Mouse (Mus musculus) liver, adult 2 months (tissue): ENCODE measurements at regions not wholly inside any gene's neighbourhood (a gene's known extent, or its start where the extent isn't known, plus 50 kb on each side); places are given as distances from the start of the nearest gene placed in this dataset.

Experiments
- CTCF ChIP-seq: fragments of 200-500 bp; IDR thresholded peaks from 2 replicates; pipeline ENCODE4 v1.5.1; 2011; ENCODE audit warnings: low read depth, low read length, control low read depth
- POLR2A ChIP-seq: fragments of 200-500 bp; IDR thresholded peaks from 2 replicates; pipeline ENCODE4 v1.6.1; 2011; ENCODE audit warnings: low read length, control low read depth; ENCODE audit not compliant: insufficient read depth; ENCODE audit errors: extremely low read depth

DNA sequence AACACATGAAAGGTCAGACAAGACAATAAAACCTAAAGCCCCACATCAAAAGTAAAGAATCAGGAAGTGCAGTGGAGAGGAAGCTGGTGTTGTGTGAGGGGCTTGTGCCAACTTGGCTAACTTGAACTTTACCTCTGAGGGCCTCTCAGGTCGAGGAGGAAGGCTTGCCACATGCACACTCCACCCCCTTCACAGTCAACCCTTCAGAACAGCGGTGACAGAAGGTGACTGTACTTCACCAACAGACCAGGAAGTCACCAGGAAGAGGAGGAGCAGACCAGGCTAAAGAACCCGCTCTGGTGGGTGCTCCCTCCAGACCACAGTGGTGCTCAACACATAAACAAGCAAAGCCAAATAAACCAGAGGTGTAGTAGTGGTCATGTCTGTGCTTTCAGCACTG lies 341.0 kb downstream of the Zfp706 start:
- TF ChIP-seq CTCF (no peak), POLR2A (no peak)
